Mouse (Mus musculus) kidney, postnatal 0 days (tissue): ENCODE measurements at regions not wholly inside any gene's neighbourhood (a gene's known extent, or its start where the extent isn't known, plus 50 kb on each side); places are given as distances from the start of the nearest gene placed in this dataset.

Experiments used
- ATAC-seq: fragments of 200-750 bp; cut with Nextera tagmentation; replicated peaks from 2 replicates; pipeline ENCODE4 v1.8.0; 2017; ENCODE audit warnings: low read depth, moderate number of reproducible peaks, moderate TSS enrichment, moderate library complexity; ENCODE audit not compliant: low FRiP score
- DNase-seq: peaks from one replicate; pipeline ENCODE4 v3.0.0-alpha.2; 2016; ENCODE audit warnings: low spot score
- H3K27ac ChIP-seq: fragments of 300-500 bp; sonication (generic); 2 replicates; pipeline ENCODE4 v1.5.1; 2014; ENCODE audit warnings: mild to moderate bottlenecking
- H3K27me3 ChIP-seq: fragments of 300-500 bp; sonication (generic); 2 replicates; pipeline ENCODE4 v1.6.1; 2014; ENCODE audit warnings: low read length, mixed read lengths; ENCODE audit not compliant: insufficient read depth
- H3K36me3 ChIP-seq: fragments of 300-500 bp; sonication (generic); 2 replicates; pipeline ENCODE4 v1.6.1; 2014; ENCODE audit warnings: low read length, mixed read lengths; ENCODE audit not compliant: insufficient read depth
- H3K4me1 ChIP-seq: fragments of 300-500 bp; sonication (generic); replicated peaks from 2 replicates; pipeline ENCODE4 v1.6.1; 2014; ENCODE audit warnings: antibody characterized with exemption, low read length, mixed read lengths; ENCODE audit not compliant: insufficient read depth
- H3K4me2 ChIP-seq: fragments of 300-500 bp; sonication (generic); 2 replicates; pipeline ENCODE4 v1.6.1; 2014; ENCODE audit warnings: mild to moderate bottlenecking, low read length, moderate library complexity, mixed read lengths
- H3K4me3 ChIP-seq: fragments of 300-500 bp; sonication (generic); replicated peaks from 2 replicates; pipeline ENCODE4 v1.5.1; 2014; ENCODE audit warnings: low read depth, low read length
- H3K9ac ChIP-seq: fragments of 300-500 bp; sonication (generic); 2 replicates; pipeline ENCODE4 v1.6.1; 2014; ENCODE audit warnings: low read depth, low read length
- H3K9me3 ChIP-seq: fragments of 300-500 bp; sonication (generic); replicated peaks from 2 replicates; pipeline ENCODE4 v1.6.1; 2016; ENCODE audit warnings: low read length, inconsistent platforms, mixed read lengths
- CTCF ChIP-seq: IDR thresholded peaks from 2 replicates; pipeline ENCODE4 v1.5.1; 2016; ENCODE audit warnings: antibody characterized with exemption, low read depth, mild to moderate bottlenecking, moderate library complexity
- WGBS: fragments of 180-500 bp; shearing (Covaris S2); extraction: QIAGEN DNeasy Blood & Tissue Kit; methylation state at CpG from one replicate; pipeline ENCODE4 v1.1.7; 2014; 5-methylcytosine and 5-hydroxymethylcytosine counted together

- H3K27ac ChIP-seq: no peak overlapping the region
- no peaks in the 10 kb centered on the region for H3K27me3 ChIP-seq
- no peak for TF ChIP-seq CTCF
- no peak overlapping the region for H3K9ac ChIP-seq
- H3K9me3 ChIP-seq: no peaks in the 10 kb centered on the region
- no peak overlapping the region for H3K4me3 ChIP-seq
- 64% methylated on average over 1 of the region's 1 CpGs for WGBS
- H3K36me3 ChIP-seq: no peaks in the 10 kb centered on the region
- ATAC-seq (no peak), DNase-seq (no peak)
- no peak overlapping the region for H3K4me2 ChIP-seq
- no peaks in the 10 kb centered on the region for H3K4me1 ChIP-seq
These were observed 602.9 kb upstream of the Arid1b start for GRCm38 (mm10) chr17:4391210-4391609.

DNA sequence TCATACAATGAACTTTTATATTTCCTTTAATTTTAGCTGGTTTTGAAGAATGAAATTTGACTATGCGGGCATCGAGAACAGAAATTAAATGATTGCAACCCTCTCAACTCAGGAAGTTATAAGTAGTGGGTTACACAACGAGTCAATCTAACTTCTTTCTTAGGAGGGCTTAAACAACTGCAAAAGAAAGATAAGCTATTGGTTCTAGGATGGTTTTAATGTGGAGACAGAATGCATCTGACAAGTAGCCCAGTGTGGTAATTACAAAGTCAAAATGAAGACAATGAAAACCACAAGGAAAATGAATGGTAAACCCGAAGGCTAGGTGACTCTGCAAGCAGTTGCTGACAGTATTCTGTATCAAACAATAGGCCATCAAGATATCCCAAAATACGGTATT is 598.0 kb upstream of the Arid1b start:
- Histone ChIP-seq H3K9ac (no peak overlapping the region), H3K27me3 (no peaks in the 10 kb centered on the region), H3K4me2 (no peak overlapping the region), H3K36me3 (no peaks in the 10 kb centered on the region), H3K4me1 (no peaks in the 10 kb centered on the region), H3K4me3 (no peak overlapping the region), H3K9me3 (no peaks in the 10 kb centered on the region), H3K27ac (no peak overlapping the region)
- ATAC-seq: no peak
- no peak for TF ChIP-seq CTCF
- DNase-seq: no peak
- WGBS: 92% methylated on average over 5 of the region's 5 CpGs

DNA sequence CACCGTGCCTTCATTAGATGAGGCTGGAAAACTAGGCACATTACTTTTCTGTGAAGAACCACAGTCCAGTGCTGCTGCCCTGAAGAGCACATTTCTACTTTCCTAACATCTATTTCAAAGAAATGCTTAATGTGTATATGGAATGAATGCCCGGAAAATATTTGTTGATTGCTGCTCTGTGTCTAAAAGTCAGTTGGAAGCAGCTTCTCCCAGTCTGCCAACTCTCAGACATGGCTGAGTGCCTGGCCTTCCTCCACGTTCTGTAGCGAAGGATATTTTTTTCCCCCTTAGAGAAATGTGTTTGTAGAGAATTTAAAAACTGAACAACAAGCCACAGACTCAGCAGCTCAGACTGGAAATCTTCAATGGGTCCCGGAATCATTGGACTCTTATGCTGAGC is 576.4 kb upstream of the Arid1b start:
- TF ChIP-seq CTCF: no peak
- Histone ChIP-seq H3K4me1 (no peaks in the 10 kb centered on the region), H3K36me3 (no peaks in the 10 kb centered on the region), H3K9me3 (no peaks in the 10 kb centered on the region), H3K4me2 (no peak overlapping the region), H3K27ac (no peak overlapping the region), H3K27me3 (no peaks in the 10 kb centered on the region), H3K9ac (no peak overlapping the region), H3K4me3 (no peak overlapping the region)
- no peak for DNase-seq
- no peak for ATAC-seq
- WGBS: 73% methylated on average over 5 of the region's 5 CpGs

DNA sequence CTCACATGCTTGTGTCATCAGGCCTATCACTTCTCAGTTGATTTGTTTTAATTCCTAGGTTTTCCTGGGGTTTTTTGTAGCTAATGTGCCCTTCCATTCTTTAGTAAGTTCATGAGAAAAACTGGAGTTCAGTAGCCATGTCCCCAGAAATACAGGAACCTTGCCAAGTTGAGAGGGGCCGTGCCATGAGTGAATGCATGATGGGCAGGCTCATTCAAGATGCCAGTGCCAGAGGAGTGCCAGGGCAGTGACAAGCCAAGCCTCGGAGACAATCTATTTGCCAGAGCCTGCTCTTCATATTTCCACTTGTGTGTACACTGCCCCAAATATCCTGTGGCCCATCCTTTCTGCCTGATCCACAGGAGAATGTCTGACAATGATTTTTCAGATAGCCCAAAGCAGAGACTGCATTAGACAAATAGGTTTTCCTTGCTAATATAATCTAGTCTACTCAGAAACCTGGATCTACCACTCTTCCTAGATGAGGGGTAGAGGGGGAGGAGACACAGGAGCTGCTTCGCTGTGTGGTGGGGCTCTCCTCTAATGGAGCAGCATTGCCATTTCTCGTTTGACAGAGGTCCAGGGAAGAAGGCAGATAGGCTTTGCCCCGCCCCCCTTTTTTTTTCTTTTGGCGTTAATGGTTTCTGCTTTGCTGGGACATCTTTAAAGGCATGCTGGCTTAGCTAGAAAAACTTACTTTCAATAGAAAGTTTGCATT is 569.5 kb upstream of the Arid1b start:
- no peak for TF ChIP-seq CTCF
- no peak for ATAC-seq

GRCm38 (mm10) chr17:4425342-4425741 is 568.8 kb upstream of the Arid1b start:
- TF ChIP-seq CTCF: no peak
- WGBS: 76% methylated on average over 2 of the region's 2 CpGs
- DNase-seq: no peak
- Histone ChIP-seq H3K4me3 (no peak overlapping the region), H3K9me3 (no peaks in the 10 kb centered on the region), H3K4me2 (no peak overlapping the region), H3K9ac (no peak overlapping the region), H3K4me1 (no peaks in the 10 kb centered on the region), H3K27me3 (no peaks in the 10 kb centered on the region), H3K27ac (no peak overlapping the region), H3K36me3 (no peaks in the 10 kb centered on the region)
- ATAC-seq: no peak

More for the DNA sequence above, 569.5 kb upstream of the Arid1b start:
- H3K27me3 ChIP-seq: no peaks in the 10 kb centered on the region
- no peaks in the 10 kb centered on the region for H3K4me1 ChIP-seq
- H3K36me3 ChIP-seq: no peaks in the 10 kb centered on the region
- no peak for DNase-seq
- H3K9me3 ChIP-seq: no peaks in the 10 kb centered on the region
- no peak overlapping the region for H3K9ac ChIP-seq
- WGBS: 61% methylated on average over 6 of the region's 6 CpGs
- no peak overlapping the region for H3K27ac ChIP-seq
- no peak overlapping the region for H3K4me2 ChIP-seq
- H3K4me3 ChIP-seq: no peak overlapping the region

DNA sequence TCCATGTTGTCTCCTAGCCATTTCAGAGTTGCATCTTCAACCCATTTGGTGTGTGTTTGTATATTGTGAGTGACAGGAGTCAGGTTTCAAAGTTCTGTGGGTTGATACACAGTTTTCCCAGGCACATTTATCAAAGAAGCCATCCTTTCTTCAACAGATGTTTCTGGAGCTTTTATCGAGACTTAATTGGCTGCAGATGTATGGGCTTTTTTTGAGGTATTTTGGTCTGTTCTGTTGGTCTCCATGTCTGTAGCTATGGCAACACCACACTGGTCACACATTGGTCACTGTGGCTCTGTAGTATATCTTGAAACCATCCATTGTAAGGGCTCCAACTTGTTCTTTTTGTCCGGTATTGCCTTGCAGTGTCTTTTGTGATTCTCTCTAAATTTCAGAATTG is 565.1 kb upstream of the Arid1b start:
- no peak overlapping the region for H3K4me2 ChIP-seq
- DNase-seq: no peak
- H3K36me3 ChIP-seq: no peaks in the 10 kb centered on the region
- no peaks in the 10 kb centered on the region for H3K4me1 ChIP-seq
- no peak for TF ChIP-seq CTCF
- H3K27ac ChIP-seq: no peak overlapping the region
- no peaks in the 10 kb centered on the region for H3K27me3 ChIP-seq
- no peak overlapping the region for H3K9ac ChIP-seq
- 72% methylated on average over 2 of the region's 2 CpGs for WGBS
- H3K4me3 ChIP-seq: no peak overlapping the region
- no peaks in the 10 kb centered on the region for H3K9me3 ChIP-seq
- no peak for ATAC-seq

DNA sequence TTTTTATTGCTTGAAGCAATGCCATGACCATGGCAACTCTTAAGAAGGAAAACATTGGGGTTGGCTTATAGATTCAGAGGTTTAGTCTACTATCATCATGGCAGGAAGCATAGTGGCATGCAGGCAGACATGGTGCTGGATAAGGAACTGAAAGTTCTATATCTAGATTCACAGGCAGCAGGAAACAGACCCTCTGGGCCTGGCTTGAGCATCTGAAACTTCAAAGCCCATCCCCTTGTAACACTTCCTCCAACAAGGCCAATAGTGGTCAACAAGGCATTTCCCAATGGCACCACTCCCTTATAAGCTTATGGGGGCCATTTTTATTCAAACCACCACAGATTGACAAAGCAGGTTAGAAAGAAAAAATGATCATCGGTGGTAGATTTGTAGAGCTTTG is 548.5 kb upstream of the Arid1b start:
- ATAC-seq (no peak), DNase-seq (no peak)
- H3K27ac ChIP-seq: no peak overlapping the region
- 100% methylated on average over 1 of the region's 1 CpGs for WGBS
- TF ChIP-seq CTCF: no peak
- no peaks in the 10 kb centered on the region for H3K9me3 ChIP-seq
- no peak overlapping the region for H3K4me2 ChIP-seq
- H3K9ac ChIP-seq: no peak overlapping the region
- no peak overlapping the region for H3K4me3 ChIP-seq
- H3K27me3 ChIP-seq: no peaks in the 10 kb centered on the region
- no peaks in the 10 kb centered on the region for H3K36me3 ChIP-seq
- H3K4me1 ChIP-seq: no peaks in the 10 kb centered on the region
